Mouse (Mus musculus) hindbrain, embryonic 11.5 days (tissue): ENCODE measurements at regions not wholly inside any gene's neighbourhood (a gene's known extent, or its start where the extent isn't known, plus 50 kb on each side); places are given as distances from the start of the nearest gene placed in this dataset.
A peak's percentile ranks its signal among the peaks of the same experiment; 100 is the strongest.

ENCODE experiments used
- ATAC-seq: fragments of 200-750 bp; cut with Nextera tagmentation; 2 replicates; pipeline ENCODE4 v1.8.0; 2017; ENCODE audit warnings: mild to moderate bottlenecking, moderate TSS enrichment, moderate library complexity; ENCODE audit not compliant: low FRiP score
- DNase-seq: peaks from one replicate; pipeline ENCODE4 v3.0.0-alpha.2; 2015; ENCODE audit warnings: low spot score
- H3K27ac ChIP-seq: fragments of 300-500 bp; sonication (generic); 2 replicates; pipeline ENCODE4 v1.5.1; 2014; ENCODE audit warnings: mild to moderate bottlenecking, low read depth, low read length
- H3K27me3 ChIP-seq: fragments of 300-500 bp; sonication (generic); 2 replicates; pipeline ENCODE4 v1.6.1; 2014; ENCODE audit warnings: mild to moderate bottlenecking, low read length, moderate library complexity, mixed read lengths; ENCODE audit not compliant: control insufficient read depth, insufficient read depth
- H3K36me3 ChIP-seq: fragments of 300-500 bp; sonication (generic); 2 replicates; pipeline ENCODE4 v1.6.1; 2014; ENCODE audit warnings: mild to moderate bottlenecking, low read length, moderate library complexity, mixed read lengths; ENCODE audit not compliant: control insufficient read depth, insufficient read depth
- H3K4me1 ChIP-seq: fragments of 300-500 bp; sonication (generic); replicated peaks from 2 replicates; pipeline ENCODE4 v1.6.1; 2014; ENCODE audit warnings: low read length, mixed read lengths; ENCODE audit not compliant: control insufficient read depth, insufficient read depth
- H3K4me2 ChIP-seq: fragments of 300-500 bp; sonication (generic); replicated peaks from 2 replicates; pipeline ENCODE4 v1.6.1; 2014; ENCODE audit warnings: mild to moderate bottlenecking, low read depth, low read length
- H3K4me3 ChIP-seq: fragments of 300-500 bp; sonication (generic); 2 replicates; pipeline ENCODE4 v1.5.1; 2014; ENCODE audit warnings: low read depth, low read length
- H3K9ac ChIP-seq: fragments of 300-500 bp; sonication (generic); 2 replicates; pipeline ENCODE4 v1.6.1; 2014; ENCODE audit warnings: low read depth, low read length
- H3K9me3 ChIP-seq: fragments of 300-500 bp; sonication (generic); 2 replicates; pipeline ENCODE4 v1.6.1; 2016; ENCODE audit warnings: low read length; ENCODE audit not compliant: control insufficient read depth
- WGBS: fragments of 180-500 bp; shearing (Covaris S2); extraction: QIAGEN DNeasy Blood & Tissue Kit; methylation state at CpG from one replicate; pipeline ENCODE4 v1.1.7; 2014; 5-methylcytosine and 5-hydroxymethylcytosine counted together

DNA sequence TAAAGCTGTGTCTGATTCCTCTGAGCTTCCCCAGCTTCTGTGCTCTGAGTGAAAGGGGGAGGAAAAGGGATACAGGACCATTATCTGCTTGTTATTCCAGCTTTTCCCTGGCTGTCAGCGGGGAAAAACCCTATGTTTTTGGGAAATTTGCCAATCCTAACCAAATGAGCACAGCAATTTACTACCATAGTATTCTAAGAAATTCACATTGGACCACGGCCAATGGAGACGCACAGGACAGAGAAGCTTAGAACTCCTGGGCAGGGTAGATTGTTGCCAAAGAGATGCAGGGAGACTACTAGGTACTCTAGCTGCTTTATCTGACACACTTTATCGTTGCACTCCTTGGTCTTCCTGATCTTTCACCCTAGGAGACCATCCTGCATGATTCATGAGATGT, 303.2 kb downstream of the Olfm3 start:
- Histone ChIP-seq H3K4me2 (no peak overlapping the region), H3K9ac (no peak overlapping the region), H3K36me3 (no peaks in the 10 kb centered on the region), H3K9me3 (no peaks in the 10 kb centered on the region), H3K27ac (no peak overlapping the region), H3K4me1 (no peaks in the 10 kb centered on the region), H3K27me3 (no peaks in the 10 kb centered on the region), H3K4me3 (no peak overlapping the region)
- ATAC-seq: no peak
- WGBS: 89% methylated on average over 4 of the region's 4 CpGs
- DNase-seq: no peak

DNA sequence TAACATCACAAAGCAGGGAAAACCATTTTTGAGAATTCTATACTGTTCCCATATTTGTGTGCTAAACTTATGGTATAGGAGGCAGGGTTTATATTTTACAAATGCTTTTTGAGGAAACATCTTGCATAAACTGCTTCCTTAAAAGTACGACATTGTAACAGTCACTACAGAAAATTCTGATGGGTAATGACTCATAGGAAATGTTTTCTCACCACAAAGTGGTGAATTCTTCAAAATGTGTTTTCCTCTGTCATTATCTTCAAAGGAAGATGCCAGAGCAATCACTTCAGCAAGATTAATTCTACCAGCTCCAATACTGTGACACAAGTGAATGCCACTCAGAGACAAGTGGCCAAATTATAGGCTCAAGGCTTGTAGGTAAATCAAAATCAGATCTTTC, 308.0 kb downstream of the Olfm3 start:
- ATAC-seq (no peak), DNase-seq (no peak)
- H3K9me3 ChIP-seq: no peaks in the 10 kb centered on the region
- 92% methylated on average over 1 of the region's 1 CpGs for WGBS
- no peaks in the 10 kb centered on the region for H3K27me3 ChIP-seq
- no peak overlapping the region for H3K27ac ChIP-seq
- H3K9ac ChIP-seq: no peak overlapping the region
- H3K4me2 ChIP-seq: no peak overlapping the region
- no peaks in the 10 kb centered on the region for H3K36me3 ChIP-seq
- H3K4me3 ChIP-seq: no peak overlapping the region
- H3K4me1 ChIP-seq: no peaks in the 10 kb centered on the region

DNA sequence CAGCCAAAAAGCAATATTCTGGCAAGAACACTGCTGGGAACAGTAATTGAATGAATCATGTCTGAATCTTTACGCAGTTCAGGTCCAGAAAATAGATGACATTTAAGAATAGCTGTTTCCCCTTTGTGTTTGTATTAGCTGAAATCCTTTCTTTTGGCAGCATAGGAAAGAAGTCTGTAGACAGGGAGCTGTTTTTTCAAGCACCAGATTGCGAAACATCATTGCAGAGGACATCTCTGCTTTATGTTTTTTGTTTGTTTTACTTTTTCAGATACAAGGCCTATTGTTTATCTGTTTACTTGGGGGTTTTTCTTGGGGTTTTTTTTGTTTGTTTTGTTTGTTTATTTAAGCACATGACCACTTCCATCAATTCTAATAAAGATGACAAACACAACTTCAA, 309.6 kb downstream of the Olfm3 start:
- DNase-seq: no peak
- Histone ChIP-seq H3K4me1 (no peaks in the 10 kb centered on the region), H3K4me3 (no peak overlapping the region), H3K9me3 (no peaks in the 10 kb centered on the region), H3K27ac (no peak overlapping the region), H3K9ac (no peak overlapping the region), H3K36me3 (no peaks in the 10 kb centered on the region), H3K27me3 (no peaks in the 10 kb centered on the region), H3K4me2 (no peak overlapping the region)
- no peak for ATAC-seq
- whole genome bisulfite sequencing: 80% methylated on average over 2 of the region's 2 CpGs

DNA sequence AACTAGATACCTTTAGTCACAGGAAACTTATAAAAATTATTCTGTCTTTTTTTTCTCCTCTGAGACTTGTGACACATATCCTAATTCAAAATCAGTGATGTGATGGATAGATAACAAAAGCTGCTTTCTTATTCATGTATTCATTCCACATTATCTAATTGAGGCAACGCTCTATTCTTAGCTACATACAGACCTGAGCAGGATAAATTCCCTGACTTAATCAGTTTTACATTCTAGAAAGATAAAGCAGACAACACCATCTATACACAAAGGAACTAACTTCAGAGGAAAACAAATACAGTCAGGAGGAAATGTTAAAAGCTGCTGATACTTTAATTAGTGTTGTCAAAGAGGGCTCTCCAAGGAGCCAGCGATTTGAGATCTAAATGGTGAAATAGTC, 336.6 kb downstream of the Olfm3 start:
- no peak overlapping the region for H3K4me3 ChIP-seq
- H3K9me3 ChIP-seq: no peaks in the 10 kb centered on the region
- DNase-seq (no peak), ATAC-seq (no peak)
- H3K9ac ChIP-seq: no peak overlapping the region
- H3K4me2 ChIP-seq: no peak overlapping the region
- no peaks in the 10 kb centered on the region for H3K4me1 ChIP-seq
- no peaks in the 10 kb centered on the region for H3K27me3 ChIP-seq
- WGBS: 67% methylated on average over 2 of the region's 2 CpGs
- no peak overlapping the region for H3K27ac ChIP-seq
- no peaks in the 10 kb centered on the region for H3K36me3 ChIP-seq

DNA sequence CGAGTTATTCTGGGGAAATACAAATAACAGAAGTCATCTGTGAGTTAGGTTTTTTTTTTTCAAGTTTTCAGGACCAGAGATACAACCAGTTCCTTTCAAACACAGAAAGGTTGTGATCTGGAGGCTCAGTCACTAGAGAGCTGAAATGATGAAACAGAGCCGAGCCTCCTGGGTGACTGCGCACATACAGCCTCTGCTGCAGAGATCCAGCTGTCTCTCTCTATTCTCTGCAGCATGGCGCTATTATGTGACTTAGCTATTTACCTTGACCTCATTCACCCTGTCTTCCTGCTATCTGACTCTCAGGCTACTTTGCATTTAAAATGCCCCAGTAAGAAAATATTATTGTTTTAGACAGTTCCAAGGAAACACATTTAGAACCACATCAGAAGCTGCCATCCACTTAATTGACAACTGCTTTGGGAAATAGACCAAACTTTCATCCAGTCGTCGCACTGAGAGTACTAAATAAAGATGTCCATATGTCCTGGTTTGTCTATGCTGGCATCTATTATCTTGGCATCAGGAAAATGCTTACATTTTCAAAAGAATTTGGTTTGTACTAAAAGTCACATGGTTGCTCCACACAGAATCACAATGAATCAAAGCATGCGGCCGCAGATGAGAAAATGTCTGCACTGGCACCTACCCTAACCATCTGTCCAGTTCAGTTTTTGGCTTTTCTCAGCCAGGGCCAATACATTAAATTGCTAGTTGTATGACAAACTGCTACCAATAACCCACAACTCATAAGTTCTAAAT, 348.9 kb downstream of the Olfm3 start:
- Histone ChIP-seq H3K4me2 (no peak overlapping the region), H3K4me3 (no peak overlapping the region), H3K9me3 (no peaks in the 10 kb centered on the region), H3K27ac (no peak overlapping the region), H3K9ac (no peak overlapping the region), H3K36me3 (no peaks in the 10 kb centered on the region), H3K27me3 (no peaks in the 10 kb centered on the region), H3K4me1 (no peaks in the 10 kb centered on the region)
- DNase-seq: peak; percentile 3
- WGBS: 56% methylated on average over 8 of the region's 8 CpGs
- peak; percentile 75; the same call in 1 of the 2 replicates for ATAC-seq

DNA sequence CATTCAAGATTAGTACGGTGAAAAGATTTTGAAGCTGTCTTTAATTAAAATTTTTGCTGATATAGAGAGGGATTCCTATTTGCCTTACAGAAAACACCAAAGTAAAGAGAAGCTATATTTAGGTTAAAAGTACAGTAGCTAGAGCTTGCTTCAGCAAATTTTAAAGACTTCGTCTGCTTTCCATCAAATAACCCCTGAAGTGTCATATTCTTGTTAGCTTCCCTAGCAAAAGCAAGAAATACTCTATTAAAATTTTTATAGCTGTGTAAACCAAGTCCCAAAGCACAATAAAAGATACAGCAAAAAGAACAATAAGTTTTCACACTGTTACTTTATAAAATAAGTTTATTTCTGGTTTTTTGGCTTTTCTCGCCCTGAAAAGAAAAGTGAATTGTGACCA, 372.3 kb downstream of the Olfm3 start:
- no peak for ATAC-seq
- Histone ChIP-seq H3K4me1 (no peaks in the 10 kb centered on the region), H3K27me3 (no peaks in the 10 kb centered on the region), H3K27ac (no peak overlapping the region), H3K9ac (no peak overlapping the region), H3K4me2 (no peak overlapping the region), H3K36me3 (no peaks in the 10 kb centered on the region), H3K9me3 (no peaks in the 10 kb centered on the region), H3K4me3 (no peak overlapping the region)
- DNase-seq: no peak
- WGBS: 85% methylated on average over 3 of the region's 3 CpGs

DNA sequence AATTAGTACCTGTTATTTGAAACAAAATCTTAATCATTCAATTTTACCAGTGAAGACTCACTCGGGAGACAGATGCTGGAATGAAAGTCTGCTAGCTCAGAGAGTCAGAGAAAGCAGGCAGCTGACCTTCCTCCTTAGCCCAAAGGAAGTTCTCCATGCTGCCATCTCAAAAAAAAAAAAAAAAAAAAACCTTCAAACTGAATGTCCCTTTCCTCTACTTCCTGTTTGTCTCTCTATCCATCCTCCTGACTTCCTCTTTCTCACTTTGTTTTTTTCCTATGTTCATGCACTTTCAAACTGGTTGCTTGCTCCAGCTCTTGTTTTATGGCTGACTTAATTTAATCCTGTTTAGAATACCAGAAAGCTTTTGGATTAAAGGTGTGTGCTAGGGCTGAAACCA, 377.4 kb downstream of the Olfm3 start:
- Histone ChIP-seq H3K4me3 (no peak overlapping the region), H3K9me3 (no peaks in the 10 kb centered on the region), H3K27me3 (no peaks in the 10 kb centered on the region), H3K9ac (no peak overlapping the region), H3K36me3 (no peaks in the 10 kb centered on the region), H3K27ac (no peak overlapping the region), H3K4me1 (no peaks in the 10 kb centered on the region), H3K4me2 (no peak overlapping the region)
- 80% methylated on average over 1 of the region's 1 CpGs for WGBS
- ATAC-seq: no peak
- no peak for DNase-seq

DNA sequence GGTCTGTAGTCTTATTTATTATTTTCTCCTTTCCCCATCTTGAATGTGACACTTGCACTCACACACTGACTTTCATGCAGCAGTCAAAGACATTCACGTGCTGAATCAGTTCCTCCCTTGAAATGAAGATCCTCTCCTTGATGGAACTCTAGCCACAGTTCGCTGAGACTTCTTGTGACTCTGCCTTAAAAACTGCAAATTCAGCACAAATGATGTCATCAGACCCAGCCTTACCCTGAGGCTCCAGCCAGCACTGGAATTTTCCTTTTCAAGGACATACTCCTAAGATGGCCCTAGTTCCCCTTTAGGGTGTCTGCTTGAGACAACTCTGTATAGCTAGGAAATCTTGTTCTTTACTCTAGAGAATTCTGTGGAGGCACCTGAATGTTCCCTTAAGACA, 380.6 kb downstream of the Olfm3 start:
- no peak overlapping the region for H3K27ac ChIP-seq
- no peak overlapping the region for H3K9ac ChIP-seq
- no peaks in the 10 kb centered on the region for H3K9me3 ChIP-seq
- 75% methylated on average over 2 of the region's 2 CpGs for WGBS
- H3K36me3 ChIP-seq: no peaks in the 10 kb centered on the region
- ATAC-seq (no peak), DNase-seq (no peak)
- no peak overlapping the region for H3K4me2 ChIP-seq
- no peaks in the 10 kb centered on the region for H3K27me3 ChIP-seq
- H3K4me3 ChIP-seq: no peak overlapping the region
- no peaks in the 10 kb centered on the region for H3K4me1 ChIP-seq
